Mouse (Mus musculus): ENCODE results near the gene Eefsec.

DNA sequence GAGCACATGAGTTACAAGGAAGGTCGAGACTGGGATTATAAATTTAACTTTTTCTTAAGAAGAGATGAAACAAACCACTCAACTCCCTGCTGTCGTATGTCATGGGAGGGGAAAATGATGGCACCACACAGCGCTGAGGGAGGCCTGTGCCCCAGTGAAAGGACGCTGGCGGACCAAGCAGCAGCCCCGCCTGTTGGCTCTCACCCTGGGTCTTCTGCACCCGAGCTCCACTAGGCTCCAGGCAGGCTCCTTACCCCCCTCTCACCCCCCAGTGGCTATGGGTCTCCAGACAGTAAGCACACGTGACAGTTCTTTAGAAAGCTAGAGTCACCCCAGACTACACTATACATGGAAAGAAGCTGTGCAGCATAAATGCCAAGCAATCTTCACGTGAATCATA is 132.4 kb downstream of the Eefsec start:
- no peak for TF ChIP-seq TAL1 (IDR thresholded peaks at IDR 0.05; ENCODE audit: low read length)
- no peak for TF ChIP-seq GATA1 (IDR thresholded peaks at IDR 0.05; ENCODE audit: low read length)

Measured in erythroblast, embryonic 14.5 days (primary cell).